Mouse (Mus musculus) heart, adult 2 months (tissue): Measurements from ENCODE around the gene Gpr108.

ENCODE experiments used
- CTCF ChIP-seq: fragments of 200-600 bp; IDR thresholded peaks from 2 replicates; pipeline ENCODE4 v1.8.1; 2022; ENCODE audit warnings: antibody characterized with exemption, mild to moderate bottlenecking, moderate library complexity
- EP300 ChIP-seq: fragments of 200-500 bp; IDR thresholded peaks from 2 replicates; pipeline ENCODE4 v1.6.1; 2011; ENCODE audit warnings: low read depth, low read length, control low read depth; ENCODE audit not compliant: insufficient read depth
- POLR2A ChIP-seq: fragments of 200-500 bp; IDR thresholded peaks from 2 replicates; pipeline ENCODE4 v1.6.1; 2011; ENCODE audit warnings: mild to moderate bottlenecking, low read depth, low read length, control low read depth; ENCODE audit not compliant: insufficient read depth

- TF ChIP-seq CTCF: no peak
- TF ChIP-seq POLR2A: no peak
- TF ChIP-seq EP300: no peak
These were observed 1.4 kb downstream of the Gpr108 start for GRCm38 (mm10) chr17:57246663-57247392.
